Mouse (Mus musculus) bone marrow macrophage, adult 2 months (primary cell): ENCODE results near the gene 2810006K23Rik.

ENCODE experiments used
- CTCF ChIP-seq: IDR thresholded peaks from 2 replicates; pipeline ENCODE4 v1.5.1; 2012; ENCODE audit warnings: low read depth, mild to moderate bottlenecking, low read length, moderate library complexity
- POLR2A ChIP-seq: IDR thresholded peaks from 2 replicates; pipeline ENCODE4 v1.6.1; 2012; ENCODE audit warnings: mild to moderate bottlenecking, low read depth, low read length, borderline replicate concordance

GRCm38 (mm10) chr5:124387932-124388331 is 60.0 kb downstream of the 2810006K23Rik start:
- TF ChIP-seq POLR2A: no peak
- TF ChIP-seq CTCF: no peak
